Mouse (Mus musculus) liver, adult 2 months (tissue): ENCODE measurements at regions not wholly inside any gene's neighbourhood (a gene's known extent, or its start where the extent isn't known, plus 50 kb on each side); places are given as distances from the start of the nearest gene placed in this dataset.

Experiments
- CTCF ChIP-seq: fragments of 200-500 bp; IDR thresholded peaks from 2 replicates; pipeline ENCODE4 v1.5.1; 2011; ENCODE audit warnings: low read depth, low read length, control low read depth
- POLR2A ChIP-seq: fragments of 200-500 bp; IDR thresholded peaks from 2 replicates; pipeline ENCODE4 v1.6.1; 2011; ENCODE audit warnings: low read length, control low read depth; ENCODE audit not compliant: insufficient read depth; ENCODE audit errors: extremely low read depth

DNA sequence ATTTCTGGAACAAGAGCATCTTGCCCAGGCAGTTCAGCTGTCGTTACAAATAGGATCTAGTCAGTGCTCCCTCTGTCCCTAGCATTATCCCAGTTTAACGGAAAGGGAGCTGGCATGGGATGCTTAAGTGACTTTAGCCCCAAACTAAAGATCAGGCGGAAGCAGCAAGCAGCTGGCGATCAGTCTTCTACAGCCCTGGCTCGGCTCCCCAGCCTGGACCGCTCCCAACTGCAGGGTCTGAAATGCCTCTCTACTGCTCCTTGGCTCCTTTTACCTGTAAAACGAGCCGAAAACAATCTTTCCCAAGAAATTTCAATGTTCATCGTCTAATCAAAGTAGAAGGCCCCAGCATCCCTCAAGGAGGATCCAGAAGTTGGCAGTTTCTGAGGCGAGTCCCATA lies 745.5 kb downstream of the Diaph3 start:
- no peak for TF ChIP-seq CTCF
- no peak for TF ChIP-seq POLR2A
